Mouse (Mus musculus) cerebellum, adult 2 months (tissue): ENCODE measurements at regions not wholly inside any gene's neighbourhood (a gene's known extent, or its start where the extent isn't known, plus 50 kb on each side); places are given as distances from the start of the nearest gene placed in this dataset.

Experiments used
- DNase-seq, 2 experiments: peaks; one replicate each; pipeline ENCODE4 v3.0.0; 2021
- H3K27ac ChIP-seq: fragments of 200-500 bp; 2 replicates; pipeline ENCODE4 v1.5.1; 2012; ENCODE audit warnings: low read length, control low read depth, inconsistent platforms; ENCODE audit not compliant: insufficient read depth
- H3K27me3 ChIP-seq: fragments of 200-500 bp; 2 replicates; pipeline ENCODE4 v1.6.1; 2012; ENCODE audit warnings: inconsistent platforms, mild to moderate bottlenecking, low read length, moderate library complexity; ENCODE audit not compliant: control insufficient read depth, insufficient read depth
- H3K4me1 ChIP-seq: fragments of 200-500 bp; 2 replicates; pipeline ENCODE4 v1.6.1; 2011; ENCODE audit warnings: low read length; ENCODE audit not compliant: control insufficient read depth, insufficient read depth
- H3K4me3 ChIP-seq: fragments of 200-500 bp; replicated peaks from 2 replicates; pipeline ENCODE3; 2011; ENCODE audit warnings: mild to moderate bottlenecking, low read depth, low read length, control low read depth; ENCODE audit not compliant: insufficient read depth
- CTCF ChIP-seq: fragments of 200-500 bp; IDR thresholded peaks from 2 replicates; pipeline ENCODE4 v1.5.1; 2011; ENCODE audit warnings: low read depth, mild to moderate bottlenecking, control low read depth, low read length, moderate library complexity, borderline replicate concordance; ENCODE audit not compliant: insufficient read depth
- POLR2A ChIP-seq: fragments of 200-500 bp; IDR thresholded peaks from 2 replicates; pipeline ENCODE4 v1.6.1; 2011; ENCODE audit warnings: low read length, control low read depth, borderline replicate concordance; ENCODE audit not compliant: insufficient read depth
- WGBS: fragments of 180-500 bp; shearing (Covaris S2); methylation state at CpG from one replicate; pipeline ENCODE4 v1.1.7; 2018; 5-methylcytosine and 5-hydroxymethylcytosine counted together

DNA sequence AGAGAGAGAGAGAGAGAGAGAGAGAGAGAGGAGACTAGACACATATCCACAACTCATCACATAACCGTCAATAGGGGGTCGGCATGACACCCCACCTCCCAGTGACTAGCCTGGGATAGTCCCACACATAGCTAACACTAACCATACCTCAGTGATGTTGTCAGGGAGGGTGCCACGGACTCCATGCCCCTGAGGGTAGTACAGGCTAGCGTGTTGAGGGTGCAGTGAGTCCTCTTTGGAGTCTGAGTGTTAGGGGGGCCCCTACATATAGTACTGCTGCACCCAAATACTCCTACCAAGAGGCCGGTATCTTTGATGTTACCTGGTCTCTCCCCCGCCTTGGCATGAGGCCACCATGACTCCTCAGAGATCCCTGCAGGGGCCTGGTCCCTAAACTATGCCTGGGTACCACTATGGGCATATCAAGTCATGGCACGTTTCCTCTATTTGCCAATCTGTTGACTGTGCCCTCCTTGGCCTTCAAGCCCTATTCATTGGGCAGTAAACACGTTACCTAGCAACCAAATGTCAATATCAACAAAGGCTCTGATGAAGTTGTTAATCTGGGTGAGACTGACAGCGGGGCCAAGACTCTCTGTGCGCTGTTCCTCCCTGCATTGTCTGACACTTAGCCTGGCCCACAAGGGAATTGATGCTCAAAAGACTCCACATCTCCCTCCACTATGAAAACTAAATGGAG lies 156.7 kb downstream of the Inhbb start:
- 62% methylated on average over 10 of the region's 10 CpGs for WGBS
- H3K4me1 ChIP-seq: no peaks in the 10 kb centered on the region
- no peak for DNase-seq
- H3K27ac ChIP-seq: no peak overlapping the region
- TF ChIP-seq POLR2A (no peak), CTCF (no peak)
- no peak overlapping the region for H3K4me3 ChIP-seq
- no peaks in the 10 kb centered on the region for H3K27me3 ChIP-seq

GRCm38 (mm10) chr1:119259455-119259854 lies 162.6 kb downstream of the Inhbb start:
- no peak for DNase-seq
- no peak overlapping the region for H3K4me3 ChIP-seq
- 67% methylated on average over 9 of the region's 9 CpGs for WGBS
- H3K27me3 ChIP-seq: no peaks in the 10 kb centered on the region; the same call in 1 of the 2 replicates
- peaks cover 20% of the 10 kb centered on the region for H3K4me1 ChIP-seq
- TF ChIP-seq CTCF (no peak), POLR2A (no peak)
- H3K27ac ChIP-seq: no peak overlapping the region

DNA sequence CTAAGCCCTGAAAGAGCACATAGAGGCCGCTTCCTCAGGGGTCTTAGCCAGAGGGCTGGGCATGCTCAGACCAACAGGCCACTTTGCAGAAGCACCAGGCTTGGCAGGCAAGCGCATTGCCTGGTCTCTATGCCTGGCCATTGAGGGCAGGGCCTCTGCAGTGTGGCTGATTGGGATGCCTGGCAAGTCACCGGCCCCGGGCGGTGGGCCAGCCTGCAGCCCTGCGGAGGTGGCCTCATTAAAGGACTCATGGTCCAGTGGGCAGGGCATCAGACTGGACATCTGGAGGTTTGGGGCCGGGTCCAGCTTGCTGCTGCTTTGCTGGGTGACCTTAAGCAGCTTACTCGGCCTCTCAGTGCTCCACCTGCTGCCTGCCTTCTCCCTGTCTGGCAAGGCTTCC lies 165.3 kb downstream of the Inhbb start:
- peak; percentile 82 to 88 for DNase-seq
- 10% methylated on average over 8 of the region's 8 CpGs for WGBS
- no peak for TF ChIP-seq POLR2A
- no peak for TF ChIP-seq CTCF
- peaks cover 20% of the 10 kb centered on the region for H3K4me1 ChIP-seq
- no peak overlapping the region for H3K27ac ChIP-seq
- no peak overlapping the region for H3K4me3 ChIP-seq
- no peaks in the 10 kb centered on the region; the same call in 1 of the 2 replicates for H3K27me3 ChIP-seq

- Histone ChIP-seq H3K27me3 (no peaks in the 10 kb centered on the region; the same call in 1 of the 2 replicates), H3K27ac (no peak overlapping the region), H3K4me1 (peaks cover 20% of the 10 kb centered on the region), H3K4me3 (no peak overlapping the region)
- peak in 1 of 2 experiments; percentile 30 for DNase-seq
- TF ChIP-seq POLR2A (no peak), CTCF (peak; percentile 35; the same call in 1 of the 2 replicates)
- 42% methylated on average over 5 of the region's 5 CpGs for WGBS
Measured at GRCm38 (mm10) chr1:119256097-119256473, 166.0 kb downstream of the Inhbb start.

DNA sequence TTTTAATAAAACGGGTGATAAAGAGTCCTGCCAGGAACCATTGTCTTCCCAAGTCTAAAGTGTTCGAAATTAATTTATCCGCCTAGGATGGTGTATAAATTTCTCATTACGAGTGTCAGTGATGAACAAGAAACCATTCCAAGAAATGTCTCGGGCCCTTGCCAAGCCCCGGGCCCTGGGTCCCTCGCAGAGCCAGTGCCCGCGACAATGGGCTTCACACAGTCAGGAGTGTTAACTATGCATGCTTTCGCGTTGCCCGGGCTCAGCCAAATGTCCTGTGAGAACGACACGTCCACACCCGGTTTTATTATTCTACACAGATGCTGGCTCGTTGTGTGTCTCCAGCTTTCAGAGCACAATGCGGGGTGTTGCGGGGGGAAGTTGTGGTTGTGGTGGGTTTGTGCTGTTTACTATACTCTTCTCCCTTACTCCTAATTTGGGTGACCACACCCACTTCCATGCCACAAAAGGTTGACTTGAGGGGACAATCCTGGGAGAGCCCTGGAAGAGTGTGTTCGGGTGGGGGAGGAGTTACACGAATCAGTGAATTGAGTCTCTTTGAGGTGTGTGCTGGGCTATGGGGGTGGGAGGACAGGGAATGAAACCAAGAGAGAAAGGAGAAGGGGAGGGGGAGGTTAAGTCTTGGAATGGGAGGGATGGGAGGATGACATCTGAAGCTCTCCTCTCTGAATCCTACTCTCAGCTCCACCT lies 166.5 kb downstream of the Inhbb start:
- no peaks in the 10 kb centered on the region; the same call in 1 of the 2 replicates for H3K27me3 ChIP-seq
- peaks cover 20% of the 10 kb centered on the region for H3K4me1 ChIP-seq
- 32% methylated on average over 20 of the region's 20 CpGs for WGBS
- DNase-seq: peak in 1 of 2 experiments; percentile 32
- H3K4me3 ChIP-seq: no peak overlapping the region
- no peak overlapping the region for H3K27ac ChIP-seq
- TF ChIP-seq POLR2A: no peak
- TF ChIP-seq CTCF: no peak

DNA sequence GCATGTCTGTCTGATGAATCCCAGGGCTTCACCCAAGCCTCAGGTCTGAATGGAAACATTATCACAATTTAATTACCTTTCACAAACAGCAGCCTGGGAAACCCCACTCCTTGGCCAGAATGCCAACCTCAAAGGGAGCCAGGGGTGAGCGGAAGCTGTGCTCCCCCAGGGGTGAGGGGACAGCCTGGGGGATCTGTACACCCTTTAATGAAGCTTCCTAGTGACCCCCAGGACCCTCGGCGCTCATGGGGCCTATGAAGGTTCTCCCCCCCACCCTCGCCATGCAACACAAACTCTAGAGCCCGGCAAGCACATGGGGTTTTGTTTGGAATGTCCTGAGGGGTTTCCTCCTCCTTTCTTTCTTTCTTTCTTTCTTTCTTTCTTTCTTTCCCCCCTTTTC lies 167.1 kb downstream of the Inhbb start:
- WGBS: 35% methylated on average over 5 of the region's 5 CpGs
- Histone ChIP-seq H3K4me3 (no peak overlapping the region), H3K4me1 (peaks cover 20% of the 10 kb centered on the region), H3K27me3 (no peaks in the 10 kb centered on the region; the same call in 1 of the 2 replicates), H3K27ac (no peak overlapping the region)
- DNase-seq: no peak
- TF ChIP-seq CTCF (no peak), POLR2A (no peak)

DNA sequence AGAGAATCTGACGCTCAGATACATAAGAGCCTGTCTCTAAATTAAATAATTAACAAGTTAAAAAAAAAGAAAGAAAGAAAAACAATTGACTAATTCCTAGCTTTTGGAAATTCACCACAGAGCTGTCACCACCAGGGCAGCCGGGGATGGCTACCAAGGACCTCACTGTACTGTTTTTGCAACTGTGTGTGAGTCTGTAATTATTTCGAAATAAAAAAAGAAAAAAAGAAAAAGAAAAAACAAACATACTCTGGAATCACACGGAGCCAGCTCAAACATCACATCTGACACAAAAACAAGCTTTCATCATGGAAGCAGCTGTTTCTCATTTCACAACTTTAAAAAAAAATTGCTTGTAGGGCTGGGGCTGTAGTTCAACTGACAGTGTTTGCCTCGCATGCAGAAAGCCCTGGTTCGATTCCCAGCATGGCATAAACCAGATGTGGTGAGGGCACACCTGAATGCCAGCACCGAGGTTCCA lies 168.6 kb downstream of the Inhbb start:
- 88% methylated on average over 7 of the region's 7 CpGs for WGBS
- H3K27ac ChIP-seq: no peak overlapping the region
- no peaks in the 10 kb centered on the region; the same call in 1 of the 2 replicates for H3K27me3 ChIP-seq
- peaks cover 20% of the 10 kb centered on the region for H3K4me1 ChIP-seq
- DNase-seq: no peak
- TF ChIP-seq CTCF: no peak
- no peak overlapping the region for H3K4me3 ChIP-seq

DNA sequence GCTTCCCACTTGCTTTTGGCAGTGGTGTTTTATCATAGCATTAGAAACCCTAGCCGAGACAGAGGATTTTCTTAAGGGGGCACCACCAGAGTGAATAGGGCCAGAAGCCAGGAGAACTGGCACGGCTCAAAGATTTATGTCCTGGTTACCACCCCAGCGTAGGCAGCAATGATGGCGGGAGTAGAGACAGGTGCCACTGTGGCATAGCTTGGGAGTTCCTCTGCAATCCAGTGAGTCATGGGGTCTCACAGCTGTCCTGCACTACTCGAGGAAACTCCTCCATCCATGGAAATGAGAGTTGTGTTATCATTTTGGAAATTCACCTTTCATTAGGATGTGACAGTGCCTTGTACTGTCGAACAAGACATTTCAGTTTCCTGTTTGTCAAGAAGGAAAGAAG lies 169.6 kb downstream of the Inhbb start:
- no peak for DNase-seq
- Histone ChIP-seq H3K4me1 (peaks cover 19% of the 10 kb centered on the region), H3K4me3 (no peak overlapping the region), H3K27ac (no peak overlapping the region), H3K27me3 (no peaks in the 10 kb centered on the region; the same call in 1 of the 2 replicates)
- WGBS: 86% methylated on average over 6 of the region's 6 CpGs
- no peak for TF ChIP-seq CTCF
- TF ChIP-seq POLR2A: no peak
